Mouse (Mus musculus) CH12.LX (cell line): ENCODE data around the gene Ppm1b. TPM values are rescaled to one million over a fixed set of nuclear protein-coding genes. Genes with fewer than 3 reads are reported as not detected.

Experiments used
- DNase-seq: peaks from one replicate; pipeline ENCODE4 v3.0.0-alpha.2; 2013; ENCODE audit errors: extremely low read depth
- H3K27ac ChIP-seq: 2 replicates; pipeline ENCODE4 v1.5.1; 2012; ENCODE audit warnings: low read depth, mild to moderate bottlenecking, control low read depth, moderate library complexity; ENCODE audit not compliant: insufficient read depth
- H3K27me3 ChIP-seq: replicated peaks from 2 replicates; pipeline ENCODE3; 2012; ENCODE audit warnings: inconsistent platforms
- H3K36me3 ChIP-seq, 2 experiments: replicated peaks in 1 of 2; 2 replicates each; pipeline versions ENCODE3 to v1.6.1; 2012; ENCODE audit warnings: inconsistent platforms in 1 of 2, low read length in 1 of 2, mild to moderate bottlenecking in 1 of 2, mixed read lengths in 1 of 2, moderate library complexity in 1 of 2; ENCODE audit not compliant: control insufficient read depth in 1 of 2, insufficient read depth in 1 of 2
- H3K4me1 ChIP-seq, 2 experiments: 2 replicates each; pipeline ENCODE4 v1.6.1; 2012; ENCODE audit warnings: inconsistent platforms in 1 of 2, moderate library complexity in 1 of 2; ENCODE audit not compliant: insufficient read depth in 2 of 2, control insufficient read depth in 1 of 2
- H3K4me2 ChIP-seq: 2 replicates; pipeline ENCODE4 v1.6.1; 2012; ENCODE audit warnings: low read depth, mild to moderate bottlenecking, control low read depth; ENCODE audit not compliant: poor library complexity, insufficient read depth, severe bottlenecking
- H3K4me3 ChIP-seq, 3 experiments: fragments of 150-350 bp in 1 of 3; sonication (generic) in 1 of 3; replicated peaks in 1 of 3; 2 replicates each; pipeline versions ENCODE3 to v1.5.1; 2011 to 2012; ENCODE audit warnings: low read depth in 2 of 3, low read length in 2 of 3, mild to moderate bottlenecking in 2 of 3, moderate library complexity in 2 of 3, control low read depth in 1 of 3, improper control_type of control experiment in 1 of 3, inconsistent platforms in 1 of 3, mixed read lengths in 1 of 3; ENCODE audit not compliant: poor library complexity in 1 of 3
- H3K79me2 ChIP-seq: replicated peaks from 2 replicates; pipeline ENCODE4 v1.6.1; 2012; ENCODE audit warnings: mild to moderate bottlenecking, moderate library complexity; ENCODE audit not compliant: control insufficient read depth, poor library complexity, insufficient read depth, severe bottlenecking; ENCODE audit errors: extremely low read depth
- H3K9ac ChIP-seq: 2 replicates; pipeline ENCODE4 v1.6.1; 2012; ENCODE audit warnings: low read depth, mild to moderate bottlenecking, control low read depth, moderate library complexity; ENCODE audit not compliant: insufficient read depth
- H3K9me3 ChIP-seq: replicated peaks from 2 replicates; pipeline ENCODE3; 2012; ENCODE audit warnings: low read length, inconsistent platforms, mixed read lengths
- CHD1 ChIP-seq: IDR thresholded peaks from 2 replicates; pipeline ENCODE4 v1.6.1; 2012; ENCODE audit warnings: low read depth, low read length, improper control_type of control experiment, inconsistent platforms
- E2F4 ChIP-seq: IDR thresholded peaks from 2 replicates; pipeline ENCODE4 v1.6.1; 2011; ENCODE audit warnings: low read depth, low read length, improper control_type of control experiment; ENCODE audit not compliant: insufficient replicate concordance
- ETS1 ChIP-seq: conservative IDR thresholded peaks from 2 replicates; pipeline ENCODE4 v1.6.1; 2012; ENCODE audit warnings: low read depth, mild to moderate bottlenecking, inconsistent platforms, low read length, improper control_type of control experiment, moderate library complexity
- GABPA ChIP-seq: IDR thresholded peaks from 2 replicates; pipeline ENCODE4 v1.6.1; 2012; ENCODE audit warnings: low read depth, low read length, improper control_type of control experiment, inconsistent platforms; ENCODE audit not compliant: insufficient replicate concordance
- JUN ChIP-seq: IDR thresholded peaks from 2 replicates; pipeline ENCODE4 v1.6.1; 2011; ENCODE audit warnings: low read depth, mild to moderate bottlenecking, low read length, improper control_type of control experiment, moderate library complexity; ENCODE audit not compliant: insufficient read depth
- JUND ChIP-seq: conservative IDR thresholded peaks from 2 replicates; pipeline ENCODE4 v1.6.1; 2011; ENCODE audit warnings: low read depth, low read length, improper control_type of control experiment
- KAT2A ChIP-seq: IDR thresholded peaks from 2 replicates; pipeline ENCODE4 v1.6.1; 2012; ENCODE audit warnings: low read length, improper control_type of control experiment, inconsistent platforms; ENCODE audit not compliant: insufficient replicate concordance
- MAFK ChIP-seq: IDR thresholded peaks from 2 replicates; pipeline ENCODE4 v1.6.1; 2011; ENCODE audit warnings: low read length, improper control_type of control experiment; ENCODE audit not compliant: insufficient replicate concordance
- MEF2A ChIP-seq: IDR thresholded peaks from 2 replicates; pipeline ENCODE4 v1.6.1; 2014; ENCODE audit warnings: low read depth, mild to moderate bottlenecking, inconsistent platforms, low read length, improper control_type of control experiment, borderline replicate concordance
- MXI1 ChIP-seq: IDR thresholded peaks from 2 replicates; pipeline ENCODE4 v1.6.1; 2011; ENCODE audit warnings: mild to moderate bottlenecking, low read depth, low read length, improper control_type of control experiment
- PAX5 ChIP-seq: IDR thresholded peaks from 2 replicates; pipeline ENCODE4 v1.6.1; 2012; ENCODE audit warnings: low read length, inconsistent platforms, mixed read lengths
- POLR2AphosphoS2 ChIP-seq: IDR thresholded peaks from 2 replicates; pipeline ENCODE4 v1.6.1; 2011; ENCODE audit warnings: low read depth, low read length, improper control_type of control experiment
- TBP ChIP-seq: conservative IDR thresholded peaks from 2 replicates; pipeline ENCODE4 v1.6.1; 2011; ENCODE audit warnings: low read depth, low read length, improper control_type of control experiment
- TCF12 ChIP-seq: IDR thresholded peaks from 2 replicates; pipeline ENCODE4 v1.6.1; 2014; ENCODE audit warnings: low read depth, mild to moderate bottlenecking, inconsistent platforms, low read length, improper control_type of control experiment
- USF1 ChIP-seq: IDR thresholded peaks from 2 replicates; pipeline ENCODE4 v1.6.1; 2014; ENCODE audit warnings: low read depth, mild to moderate bottlenecking, inconsistent platforms, low read length, improper control_type of control experiment
- ZC3H11A ChIP-seq: IDR thresholded peaks from 2 replicates; pipeline ENCODE4 v1.6.1; 2012; ENCODE audit warnings: low read depth, mild to moderate bottlenecking, inconsistent platforms, low read length, improper control_type of control experiment
- ZKSCAN1 ChIP-seq: IDR thresholded peaks from 2 replicates; pipeline ENCODE4 v1.6.1; 2012; ENCODE audit warnings: low read depth, inconsistent platforms, low read length, improper control_type of control experiment, borderline replicate concordance
- dilution Hi-C: fragments of 300-500 bp; cut with MboI; formaldehyde crosslinking; loops from 2 replicates; pipeline ENCODE4 v1.14.3; 2020; ENCODE audit warnings: low sequenced_read_pairs; ENCODE audit not compliant: extremely low pct_unique_long_range_greater_than_20kb, extremely low pct_ligation_motif_present
- in situ Hi-C: fragments of 300-500 bp; cut with MboI; formaldehyde crosslinking; loops from 3 replicates; pipeline ENCODE4 v1.14.3; 2019; ENCODE audit warnings: low sequenced_read_pairs, low pct_ligation_motif_present, low pct_unique_long_range_greater_than_20kb, mixed read lengths
- polyA plus RNA-seq: library from polyadenylated mRNA; unstranded; fragments of >175 nt; gene quantifications from 2 replicates; pipeline ENCODE4 v1.2.1, GENCODE M21; 2012; ENCODE audit warnings: low read depth; ENCODE audit not compliant: insufficient read length
- total RNA-seq, 2 experiments: library from RNA; depleted of rRNA; stranded (reverse); fragments of 300-350 nt in 1 of 2; fragments of >200 nt in 1 of 2; gene quantifications; 2 replicates each; pipeline ENCODE4 v1.2.3; 2012 to 2014

Gene Ppm1b
- total and polyA plus RNA-seq, 3 experiments, result 37.7 to 49.6 (median 39.5) TPM

- Histone ChIP-seq H3K4me1 (peaks cover 8 to 24% of the 10 kb centered on the region in 2 experiments), H3K27ac (no peak overlapping the region), H3K4me2 (no peak overlapping the region), H3K36me3 (peaks cover 0 to 10% of the 10 kb centered on the region in 2 experiments), H3K4me3 (no peak overlapping the region), H3K9me3 (no peaks in the 10 kb centered on the region), H3K9ac (no peak overlapping the region), H3K27me3 (no peaks in the 10 kb centered on the region), H3K79me2 (no peaks in the 10 kb centered on the region)
- no peak for DNase-seq
- in situ Hi-C loops, result no loop called here
- TF ChIP-seq JUND, result no peak
- no peak for TF ChIP-seq PAX5
- TF ChIP-seq E2F4, result no peak
- no peak for TF ChIP-seq CHD1
- no peak for TF ChIP-seq TBP
- TF ChIP-seq ZKSCAN1, result no peak
- no peak for TF ChIP-seq POLR2AphosphoS2
- TF ChIP-seq MXI1, result no peak
- TF ChIP-seq ETS1, result no peak
- TF ChIP-seq ZC3H11A, result no peak
- TF ChIP-seq GABPA, result no peak
- TF ChIP-seq MAFK, result no peak
- TF ChIP-seq KAT2A, result no peak
- TF ChIP-seq USF1, result no peak
- dilution Hi-C loops, result no loop called here
These were observed 67.7 kb downstream of the Ppm1b start for GRCm38 (mm10) chr17:85024237-85024636.

DNA sequence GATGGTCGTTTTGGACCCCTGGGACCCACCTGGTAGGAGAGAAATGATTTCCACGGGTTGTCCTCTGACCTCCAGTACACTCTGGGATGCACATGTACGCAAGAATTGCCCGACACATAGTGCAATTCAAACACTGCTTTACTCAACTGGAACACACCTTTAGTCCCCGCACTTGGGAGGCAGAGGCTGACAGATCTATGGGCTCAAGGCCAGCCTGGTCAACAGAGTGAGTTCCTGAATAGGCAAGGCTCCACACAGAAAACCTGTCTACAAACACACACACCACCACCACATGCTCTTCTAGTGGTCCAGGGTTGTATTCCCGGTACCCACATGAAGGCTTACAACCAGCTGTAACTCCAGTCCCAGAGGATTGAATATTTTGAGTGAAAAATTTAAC is 68.6 kb downstream of the Ppm1b start:
- no peak for TF ChIP-seq JUN
- no peak for TF ChIP-seq TCF12
- no peak for TF ChIP-seq MEF2A
- TF ChIP-seq TBP, result no peak
- no peak for TF ChIP-seq MAFK
- no peak for TF ChIP-seq ZKSCAN1
- in situ Hi-C loops (no loop called here), dilution Hi-C loops (no loop called here)
- Histone ChIP-seq H3K4me1 (peaks cover 3 to 15% of the 10 kb centered on the region in 2 experiments; a peak in 3 of 4 replicates), H3K9me3 (no peaks in the 10 kb centered on the region), H3K27me3 (no peaks in the 10 kb centered on the region), H3K36me3 (peaks cover 0 to 10% of the 10 kb centered on the region in 2 experiments), H3K4me2 (no peak overlapping the region), H3K27ac (no peak overlapping the region), H3K4me3 (no peak overlapping the region), H3K79me2 (no peaks in the 10 kb centered on the region), H3K9ac (no peak overlapping the region)
- DNase-seq, result no peak
